Mouse (Mus musculus) hindbrain, embryonic 15.5 days (tissue): Measurements from ENCODE around the gene Tmtc2. TPM values are rescaled to one million over a fixed set of nuclear protein-coding genes. Genes with fewer than 3 reads are reported as not detected.

Source experiments
- ATAC-seq: fragments of 200-750 bp; cut with Nextera tagmentation; 2 replicates; pipeline ENCODE4 v1.8.0; 2017; ENCODE audit warnings: low read depth, moderate number of reproducible peaks, moderate TSS enrichment; ENCODE audit not compliant: low FRiP score
- H3K27ac ChIP-seq: fragments of 300-500 bp; sonication (generic); replicated peaks from 2 replicates; pipeline ENCODE4 v1.5.1; 2015; ENCODE audit warnings: mild to moderate bottlenecking, inconsistent platforms
- H3K27me3 ChIP-seq: fragments of 300-500 bp; sonication (generic); 2 replicates; pipeline ENCODE4 v1.6.1; 2015; ENCODE audit warnings: control low read depth, inconsistent platforms
- H3K36me3 ChIP-seq: fragments of 300-500 bp; sonication (generic); 2 replicates; pipeline ENCODE4 v1.6.1; 2015; ENCODE audit warnings: control low read depth, inconsistent platforms
- H3K4me1 ChIP-seq: fragments of 300-500 bp; sonication (generic); replicated peaks from 2 replicates; pipeline ENCODE4 v1.6.1; 2015; ENCODE audit warnings: control low read depth, inconsistent platforms
- H3K4me2 ChIP-seq: fragments of 300-500 bp; sonication (generic); 2 replicates; pipeline ENCODE4 v1.6.1; 2015; ENCODE audit warnings: moderate library complexity, mild to moderate bottlenecking, inconsistent platforms
- H3K4me3 ChIP-seq: fragments of 300-500 bp; sonication (generic); 2 replicates; pipeline ENCODE4 v1.5.1; 2015; ENCODE audit warnings: mild to moderate bottlenecking, inconsistent platforms
- H3K9ac ChIP-seq: fragments of 300-500 bp; sonication (generic); 2 replicates; pipeline ENCODE4 v1.6.1; 2015; ENCODE audit warnings: inconsistent platforms
- H3K9me3 ChIP-seq: fragments of 300-500 bp; sonication (generic); 2 replicates; pipeline ENCODE4 v1.6.1; 2016; ENCODE audit warnings: control low read depth, inconsistent platforms
- WGBS: fragments of 180-500 bp; shearing (Covaris S2); methylation state at CpG from one replicate; pipeline ENCODE4 v1.1.7; 2015; 5-methylcytosine and 5-hydroxymethylcytosine counted together
- polyA plus RNA-seq: library from polyadenylated mRNA; unstranded; fragments of >200 nt; fragmentation: Nextera tagmentation; extraction: Ambion mirVana; gene quantifications from 2 replicates; pipeline ENCODE4 v1.2.1, GENCODE M21; 2015

Tmtc2 gene
- polyA plus RNA-seq, 1 experiment from 2014 or later: 8.5 TPM

- Histone ChIP-seq H3K4me1 (peaks cover 40% of the 10 kb centered on the region), H3K27ac (no peak overlapping the region), H3K4me2 (peak overlapping the region; percentile 85), H3K9me3 (no peaks in the 10 kb centered on the region), H3K9ac (peak overlapping the region; percentile 91; the same call in 1 of the 2 replicates), H3K4me3 (peak overlapping the region; percentile 93), H3K36me3 (no peaks in the 10 kb centered on the region), H3K27me3 (no peaks in the 10 kb centered on the region)
- WGBS: 25% methylated on average over 7 of the region's 7 CpGs
- no peak for ATAC-seq
Observed at GRCm38 (mm10) chr10:105572301-105572700, 1.9 kb downstream of the Tmtc2 start.

DNA sequence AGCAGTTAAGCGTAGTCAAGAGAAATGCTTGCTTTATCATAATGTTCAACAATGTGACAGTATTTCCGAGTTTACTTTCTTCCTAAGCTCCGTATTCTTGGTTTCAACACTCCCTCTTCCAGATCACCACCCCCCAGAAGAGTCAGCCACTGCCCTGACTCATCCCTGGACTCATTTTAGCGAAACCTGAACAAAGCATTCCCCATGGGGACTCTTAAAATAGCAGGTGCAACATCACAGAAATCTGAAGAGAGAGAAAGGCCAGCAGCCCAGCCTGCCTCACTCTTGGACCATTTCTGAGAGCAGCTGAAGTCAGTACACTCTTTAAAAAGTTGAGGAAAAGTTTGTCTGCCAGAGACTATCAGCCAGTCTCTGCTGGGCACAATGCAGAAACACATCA is 2.4 kb downstream of the Tmtc2 start:
- 59% methylated on average over 4 of the region's 4 CpGs for WGBS
- Histone ChIP-seq H3K4me1 (peaks cover 38% of the 10 kb centered on the region), H3K9ac (0 out of 2 replicates have a peak overlapping the region, but pooled peaks have one; percentile 91), H3K36me3 (no peaks in the 10 kb centered on the region), H3K27me3 (no peaks in the 10 kb centered on the region), H3K4me2 (peak overlapping the region; percentile 85), H3K9me3 (no peaks in the 10 kb centered on the region), H3K4me3 (peak overlapping the region; percentile 93), H3K27ac (no peak overlapping the region)
- ATAC-seq: no peak

DNA sequence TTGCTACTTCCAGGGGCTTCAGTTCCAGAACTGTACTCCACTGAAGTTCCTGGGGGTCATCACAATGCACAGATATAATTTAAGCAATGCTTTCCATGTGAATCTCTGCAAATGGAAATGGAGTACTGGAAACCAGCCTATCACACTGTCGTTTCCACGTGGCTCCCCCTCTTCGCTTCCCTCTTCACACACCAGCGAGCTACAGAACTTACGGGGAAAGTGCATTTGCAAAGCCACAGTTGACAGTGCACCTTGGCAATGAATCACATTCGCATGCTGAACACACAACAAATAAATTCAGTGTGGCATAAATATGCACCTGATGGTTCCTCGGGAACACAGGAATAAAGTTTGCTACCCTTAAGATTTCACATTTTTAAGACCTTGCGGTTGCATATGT is 3.2 kb downstream of the Tmtc2 start:
- peak overlapping the region; percentile 93 for H3K4me3 ChIP-seq
- 68% methylated on average over 8 of the region's 8 CpGs for WGBS

DNA sequence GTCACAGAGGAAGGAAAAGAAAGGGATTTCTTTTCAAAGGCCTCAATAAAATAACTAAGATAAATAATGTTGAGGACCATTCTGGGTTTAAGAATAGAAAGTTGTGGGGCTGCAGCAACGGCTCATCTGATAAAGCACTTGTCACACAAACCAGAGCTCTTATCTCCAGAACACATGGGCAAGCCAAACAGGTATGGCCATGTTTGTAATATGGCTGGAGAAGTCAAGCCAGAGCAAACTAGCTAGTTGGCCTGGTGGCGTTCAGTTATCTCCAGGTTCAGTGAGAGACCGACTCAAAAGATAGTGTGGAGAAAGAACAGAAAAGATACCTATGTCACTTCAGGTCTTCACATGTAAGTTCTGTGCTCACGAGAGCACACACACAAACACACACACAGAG is 4.7 kb downstream of the Tmtc2 start:
- Histone ChIP-seq H3K36me3 (no peaks in the 10 kb centered on the region), H3K4me1 (peaks cover 26% of the 10 kb centered on the region), H3K4me2 (no peak overlapping the region), H3K27ac (no peak overlapping the region), H3K27me3 (no peaks in the 10 kb centered on the region), H3K9ac (no peak overlapping the region), H3K9me3 (no peaks in the 10 kb centered on the region), H3K4me3 (no peak overlapping the region)
- no peak for ATAC-seq
- 86% methylated on average over 4 of the region's 4 CpGs for WGBS

More for the DNA sequence above, 3.2 kb downstream of the Tmtc2 start:
- ATAC-seq: no peak
- Histone ChIP-seq H3K27me3 (no peaks in the 10 kb centered on the region), H3K36me3 (no peaks in the 10 kb centered on the region), H3K9ac (no peak overlapping the region), H3K4me1 (peaks cover 34% of the 10 kb centered on the region), H3K9me3 (no peaks in the 10 kb centered on the region), H3K27ac (no peak overlapping the region), H3K4me2 (peak overlapping the region; percentile 85)

GRCm38 (mm10) chr10:105567825-105568531 is 6.3 kb downstream of the Tmtc2 start:
- WGBS: 80% methylated on average over 8 of the region's 8 CpGs
- H3K36me3 ChIP-seq: no peaks in the 10 kb centered on the region

DNA sequence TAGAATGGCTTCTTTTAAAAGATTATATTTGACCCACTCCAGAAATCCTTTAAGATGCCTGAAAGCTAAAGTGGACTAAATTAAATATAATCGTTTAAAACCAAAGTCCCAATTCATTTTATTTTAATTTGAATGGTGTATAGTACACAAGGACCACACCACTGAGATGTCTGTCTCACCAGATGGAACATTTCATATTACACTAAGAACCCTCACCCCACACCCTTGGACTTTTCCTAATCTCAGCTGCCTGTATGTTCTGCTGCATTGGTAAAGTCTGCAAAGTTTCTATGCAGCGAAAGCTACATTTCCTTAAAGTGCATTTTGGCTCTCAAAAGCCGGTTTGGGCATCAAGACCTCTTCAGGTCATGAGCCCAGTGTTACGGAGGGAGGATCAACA is 12.7 kb downstream of the Tmtc2 start:
- Histone ChIP-seq H3K4me2 (no peak overlapping the region), H3K27me3 (no peaks in the 10 kb centered on the region), H3K4me1 (no peaks in the 10 kb centered on the region; the same call in 1 of the 2 replicates), H3K9me3 (no peaks in the 10 kb centered on the region), H3K36me3 (no peaks in the 10 kb centered on the region), H3K27ac (no peak overlapping the region), H3K9ac (no peak overlapping the region), H3K4me3 (no peak overlapping the region)
- 93% methylated on average over 4 of the region's 4 CpGs for WGBS
- no peak for ATAC-seq

More at GRCm38 (mm10) chr10:105567825-105568531, 6.3 kb downstream of the Tmtc2 start:
- Histone ChIP-seq H3K9ac (no peak overlapping the region), H3K27me3 (no peaks in the 10 kb centered on the region), H3K27ac (no peak overlapping the region), H3K4me1 (peaks cover 26% of the 10 kb centered on the region), H3K4me3 (no peak overlapping the region), H3K4me2 (no peak overlapping the region), H3K9me3 (no peaks in the 10 kb centered on the region)
- no peak for ATAC-seq

- WGBS: 65% methylated on average over 5 of the region's 5 CpGs
- no peak overlapping the region for H3K9ac ChIP-seq
- no peaks in the 10 kb centered on the region for H3K4me1 ChIP-seq
- no peak overlapping the region for H3K4me3 ChIP-seq
- H3K36me3 ChIP-seq: no peaks in the 10 kb centered on the region
- H3K4me2 ChIP-seq: no peak overlapping the region
- H3K27ac ChIP-seq: no peak overlapping the region
- no peaks in the 10 kb centered on the region for H3K9me3 ChIP-seq
- H3K27me3 ChIP-seq: no peaks in the 10 kb centered on the region
- no peak; the same call in 1 of the 2 replicates for ATAC-seq
Observed at GRCm38 (mm10) chr10:105557581-105557980, 16.7 kb downstream of the Tmtc2 start.

DNA sequence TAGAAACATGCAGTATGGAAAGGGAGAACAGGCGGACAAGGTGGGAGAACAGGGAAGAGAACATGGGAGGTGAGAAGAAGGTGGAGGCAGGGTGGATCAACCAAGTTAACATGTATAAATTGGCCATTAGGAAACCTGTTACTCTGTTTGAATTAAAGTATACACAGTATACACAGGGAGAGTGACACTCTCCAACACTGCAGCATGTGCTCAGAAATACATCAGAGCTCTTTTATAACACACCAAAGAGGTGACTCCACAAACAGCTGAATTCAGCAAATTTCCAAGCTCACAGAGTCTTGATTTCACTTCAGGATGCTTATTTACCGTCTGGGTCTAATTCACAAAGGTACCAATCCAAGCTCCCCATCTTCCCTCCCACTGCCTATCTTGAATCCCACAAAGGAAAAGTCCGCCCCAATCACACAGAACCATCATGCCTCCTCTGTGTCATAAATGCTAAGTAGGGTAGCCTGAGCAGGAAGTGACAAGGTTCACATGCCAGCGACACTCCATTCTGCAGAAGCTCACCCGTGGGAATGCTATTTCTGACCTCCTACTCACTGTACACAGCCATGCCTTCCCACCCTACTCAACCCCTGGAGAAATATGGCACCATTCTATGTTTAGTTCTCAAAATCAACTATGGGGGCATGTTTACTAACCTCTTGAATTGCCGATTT is 17.2 kb downstream of the Tmtc2 start:
- no peak for ATAC-seq
- no peak overlapping the region for H3K4me3 ChIP-seq
- 80% methylated on average over 6 of the region's 6 CpGs for WGBS

GRCm38 (mm10) chr10:105554153-105554552 is 20.1 kb downstream of the Tmtc2 start:
- ATAC-seq: no peak
- H3K27me3 ChIP-seq: no peaks in the 10 kb centered on the region
- H3K27ac ChIP-seq: no peak overlapping the region
- H3K4me1 ChIP-seq: no peaks in the 10 kb centered on the region
- no peak overlapping the region for H3K4me2 ChIP-seq
- H3K4me3 ChIP-seq: no peak overlapping the region
- no peaks in the 10 kb centered on the region for H3K9me3 ChIP-seq
- WGBS: 74% methylated on average over 2 of the region's 2 CpGs
- H3K9ac ChIP-seq: no peak overlapping the region
- no peaks in the 10 kb centered on the region for H3K36me3 ChIP-seq

More for the DNA sequence above, 17.2 kb downstream of the Tmtc2 start:
- H3K9me3 ChIP-seq: no peaks in the 10 kb centered on the region
- H3K27ac ChIP-seq: no peak overlapping the region
- no peak overlapping the region for H3K9ac ChIP-seq
- H3K27me3 ChIP-seq: no peaks in the 10 kb centered on the region
- H3K4me2 ChIP-seq: no peak overlapping the region
- H3K4me1 ChIP-seq: no peaks in the 10 kb centered on the region
- no peaks in the 10 kb centered on the region for H3K36me3 ChIP-seq

- no peak overlapping the region for H3K4me2 ChIP-seq
- H3K36me3 ChIP-seq: no peaks in the 10 kb centered on the region
- no peak overlapping the region for H3K9ac ChIP-seq
- 91% methylated on average over 2 of the region's 2 CpGs for WGBS
- H3K4me3 ChIP-seq: no peak overlapping the region
- ATAC-seq: no peak
- H3K27me3 ChIP-seq: no peaks in the 10 kb centered on the region
- H3K9me3 ChIP-seq: no peaks in the 10 kb centered on the region
- no peak overlapping the region for H3K27ac ChIP-seq
- no peaks in the 10 kb centered on the region for H3K4me1 ChIP-seq
Observed at GRCm38 (mm10) chr10:105548040-105548439, 26.2 kb downstream of the Tmtc2 start.

DNA sequence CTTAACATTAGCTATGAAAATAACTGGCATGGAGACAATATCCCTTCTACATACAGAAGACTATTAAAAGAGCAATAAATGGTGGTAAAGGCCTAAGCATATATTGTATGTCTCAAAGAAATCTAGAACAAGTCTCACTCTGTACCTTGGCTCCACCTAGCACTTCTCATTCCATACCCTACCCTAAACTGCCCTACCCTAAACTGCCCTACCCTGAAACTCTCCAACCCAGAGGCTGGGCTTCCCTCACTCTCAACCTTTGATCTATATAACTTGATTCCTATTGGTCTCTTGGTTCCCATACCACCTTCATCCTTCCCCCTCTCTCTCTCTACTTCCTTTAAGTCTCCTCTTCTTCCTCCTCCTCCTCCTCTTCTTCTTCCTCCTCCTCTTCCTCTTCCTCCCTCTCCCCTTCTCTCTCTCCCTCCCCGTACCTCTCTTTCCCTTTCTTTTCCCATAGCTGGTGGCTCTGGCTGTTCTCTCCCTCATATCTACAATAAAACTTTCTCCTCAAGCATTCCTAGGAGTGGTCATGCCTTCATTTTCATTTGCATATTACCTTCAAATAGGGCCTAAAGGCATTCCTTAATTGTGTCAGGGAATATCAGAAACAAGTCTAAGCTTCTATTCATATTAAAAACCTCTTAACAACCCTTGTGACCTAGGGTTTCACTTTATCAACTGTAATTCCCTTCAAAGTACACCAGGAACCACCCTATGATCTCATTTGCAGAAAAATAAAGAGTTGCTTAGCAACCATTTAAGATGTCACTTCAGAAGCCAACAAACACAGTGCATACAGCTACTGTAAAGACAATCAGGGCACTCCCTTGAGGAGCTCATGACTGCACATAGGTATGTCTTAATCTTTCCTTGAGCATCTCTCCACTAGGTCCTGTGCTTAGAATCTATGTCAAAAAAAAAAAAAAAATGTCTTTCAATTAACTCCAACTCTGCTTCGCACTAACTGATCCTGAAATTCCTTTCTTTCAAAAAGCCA is 29.9 kb downstream of the Tmtc2 start:
- 83% methylated on average over 2 of the region's 2 CpGs for WGBS
- Histone ChIP-seq H3K27ac (no peak overlapping the region), H3K9ac (no peak overlapping the region), H3K4me2 (no peak overlapping the region), H3K9me3 (no peaks in the 10 kb centered on the region), H3K4me3 (no peak overlapping the region), H3K36me3 (no peaks in the 10 kb centered on the region), H3K27me3 (no peaks in the 10 kb centered on the region), H3K4me1 (no peaks in the 10 kb centered on the region; the same call in 1 of the 2 replicates)
- 0 out of 2 replicates have a peak, but pooled peaks have one; percentile 37 for ATAC-seq
